Mouse (Mus musculus): ENCODE data around the gene Gm45140. TPM values are rescaled to one million over a fixed set of nuclear protein-coding genes. Genes with fewer than 3 reads are reported as not detected.

Gene Gm45140
- total RNA-seq (2014; fragmentation: Nextera tagmentation): 2.2 and 5.6 TPM in 2 replicates
- 11.6 and 14.3 TPM in 2 replicates for total RNA-seq (2017)

GRCm38 (mm10) chr6:87835695-87836094 lies at the start of gene Gm45140:
Gene Gm45140, minus strand, starts transcription at chr6:87835795.
- ATAC-seq (replicated peaks; ENCODE audit: poor library complexity, severe bottlenecking): no peak

DNA sequence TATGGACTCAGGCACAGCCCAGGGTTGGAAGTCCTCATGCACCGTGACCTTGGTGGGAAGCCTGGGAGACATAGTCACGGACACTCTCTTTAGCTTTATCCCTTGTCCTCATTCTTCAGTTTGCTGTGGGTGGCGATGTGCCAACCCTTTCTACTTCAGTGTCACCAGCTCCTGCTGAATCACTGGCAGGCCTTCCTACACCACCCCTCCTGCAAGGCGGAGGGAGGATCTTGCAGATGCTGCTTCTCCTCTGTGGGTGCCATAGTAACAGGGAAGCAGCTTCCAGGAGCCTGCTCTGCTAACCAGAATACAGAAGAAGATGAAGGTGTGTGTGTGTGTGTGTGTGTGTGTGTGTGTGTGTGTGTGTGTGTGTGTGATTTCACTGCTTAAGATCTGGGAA lies 47.2 kb upstream of the Gm45140 start:
- peak; percentile 40 for ATAC-seq (replicated peaks; ENCODE audit: poor library complexity, severe bottlenecking)

DNA sequence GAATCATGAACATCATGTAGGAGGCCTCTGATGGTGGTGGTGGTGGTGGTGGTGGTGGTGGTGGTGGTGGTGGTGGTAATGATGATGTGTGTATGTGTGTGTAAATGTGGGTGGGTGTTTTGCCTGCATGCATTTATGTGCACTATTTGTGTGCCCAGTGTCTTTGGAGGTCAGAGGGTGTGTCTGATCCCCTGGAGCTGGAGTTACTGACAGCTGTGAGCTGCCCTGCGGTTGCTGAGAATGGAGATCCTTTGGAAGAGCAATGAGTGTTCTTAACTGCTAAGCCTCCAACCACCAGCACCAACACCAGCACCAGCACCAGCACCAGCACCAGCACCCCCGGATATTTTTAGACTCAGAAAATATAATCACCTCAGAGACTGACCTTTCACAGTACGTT lies 46.6 kb upstream of the Gm45140 start:
- no peak for ATAC-seq (replicated peaks; ENCODE audit: poor library complexity, severe bottlenecking)

DNA sequence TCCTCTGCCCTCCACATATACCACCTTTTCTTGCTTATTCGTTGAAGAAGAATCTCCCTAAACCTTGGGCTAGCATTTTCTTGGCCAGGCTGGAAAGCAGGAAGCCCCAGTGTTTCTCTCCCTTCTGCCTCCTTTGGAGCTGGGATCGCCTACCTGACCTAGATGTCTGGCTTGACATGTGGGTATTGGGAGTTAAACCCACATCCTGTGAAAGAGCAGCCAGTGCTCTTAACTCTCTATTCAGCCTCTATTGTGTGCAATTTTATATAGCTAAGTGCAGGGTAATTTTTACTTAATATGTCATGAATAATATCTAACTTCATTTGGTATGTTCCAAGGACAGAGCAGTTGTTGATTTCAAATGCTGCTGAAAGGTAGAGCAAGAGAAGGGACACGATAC lies 44.0 kb upstream of the Gm45140 start:
- no peak for ATAC-seq (replicated peaks; ENCODE audit: poor library complexity, severe bottlenecking)

- no peak for ATAC-seq (replicated peaks; ENCODE audit: poor library complexity, severe bottlenecking)
Observed at GRCm38 (mm10) chr6:87879010-87879409, 43.4 kb upstream of the Gm45140 start.

DNA sequence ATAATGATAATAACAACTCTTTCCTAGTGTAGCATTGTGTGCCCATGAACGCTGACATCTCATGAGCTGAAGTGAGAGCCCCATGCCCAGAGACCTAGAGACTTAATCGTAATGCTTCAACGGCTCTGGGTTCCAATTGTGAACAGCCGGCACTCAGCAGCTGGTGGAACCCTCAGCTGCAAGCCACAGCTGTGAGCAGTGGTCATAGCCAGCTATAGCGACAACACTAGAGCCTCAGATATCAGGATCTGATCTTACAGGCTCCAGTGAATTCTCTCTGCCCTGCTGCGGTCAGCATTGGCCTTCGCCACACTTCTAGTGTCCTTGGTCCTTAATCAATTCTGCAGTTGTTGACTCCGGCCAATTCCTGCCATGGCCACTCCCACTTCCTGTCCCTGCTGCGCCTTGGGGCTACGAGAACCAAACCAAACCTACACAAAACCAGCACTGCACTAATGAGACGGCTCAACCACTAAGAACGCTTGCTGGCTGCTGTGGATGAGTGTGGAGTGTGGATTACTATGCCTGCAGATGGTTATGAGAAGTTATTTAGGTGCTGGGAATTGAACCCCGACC lies 40.6 kb upstream of the Gm45140 start:
- peak; percentile 50 for ATAC-seq (replicated peaks; ENCODE audit: poor library complexity, severe bottlenecking)

- ATAC-seq (replicated peaks; ENCODE audit: poor library complexity, severe bottlenecking): no peak
Observed at GRCm38 (mm10) chr6:87875562-87875961, 40.0 kb upstream of the Gm45140 start.

DNA sequence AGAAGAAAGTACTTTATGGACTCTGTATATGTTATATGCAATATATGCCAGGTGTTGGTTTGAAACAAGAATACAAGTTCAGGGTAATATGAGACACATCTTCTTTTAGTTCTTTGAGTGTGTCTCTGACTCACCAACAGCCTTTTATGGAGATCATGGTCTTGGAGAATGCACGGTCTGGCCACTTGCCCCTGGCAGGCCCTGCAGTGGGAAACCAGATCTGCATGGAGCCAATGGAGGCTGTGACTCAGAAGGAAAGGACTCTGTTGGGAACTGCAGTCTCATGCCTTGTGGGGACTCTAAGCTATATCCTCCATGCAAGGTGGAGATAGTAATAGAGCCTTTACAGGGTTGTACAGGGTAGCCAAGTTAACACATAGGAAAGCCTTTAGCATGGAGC lies 39.5 kb upstream of the Gm45140 start:
- ATAC-seq (replicated peaks; ENCODE audit: poor library complexity, severe bottlenecking): no peak

DNA sequence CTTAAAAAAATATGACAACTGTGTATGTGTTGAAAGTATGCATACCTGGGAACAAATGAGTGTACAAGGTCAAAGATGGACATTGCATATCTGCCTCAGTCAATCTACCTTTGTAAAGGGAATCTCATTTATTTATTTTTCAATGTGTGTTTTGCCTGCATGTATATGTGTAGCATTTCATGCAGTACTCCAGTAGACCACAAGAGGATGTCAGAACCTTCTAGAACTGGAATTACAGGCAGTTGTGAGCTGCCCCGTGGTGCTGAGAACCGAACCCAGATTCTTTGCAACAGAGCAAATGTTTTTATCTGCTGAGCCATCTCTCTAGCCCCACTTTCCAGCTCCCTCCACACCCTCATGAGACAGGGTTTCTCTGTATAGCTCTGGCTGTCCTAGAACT lies 38.4 kb upstream of the Gm45140 start:
- no peak for ATAC-seq (replicated peaks; ENCODE audit: poor library complexity, severe bottlenecking)

DNA sequence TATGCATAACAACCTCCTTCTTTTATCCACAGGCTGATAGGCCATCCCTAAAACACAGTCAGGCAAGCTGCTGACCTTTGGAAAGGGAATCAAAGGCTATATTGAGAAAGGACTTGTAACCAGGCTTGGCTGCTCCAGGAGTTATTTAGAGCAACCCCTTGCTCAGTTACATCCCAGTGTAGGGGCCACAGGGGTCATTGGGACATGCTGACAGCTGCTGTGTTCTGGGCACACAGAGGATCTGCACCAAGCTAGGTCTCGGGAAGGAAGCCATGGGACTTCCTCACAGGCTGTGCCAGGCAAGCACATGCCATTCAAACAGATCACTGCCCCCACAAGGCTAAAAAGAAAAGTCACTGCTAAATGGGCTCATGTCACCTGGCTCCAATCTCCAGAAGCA lies 37.5 kb upstream of the Gm45140 start:
- ATAC-seq (replicated peaks; ENCODE audit: poor library complexity, severe bottlenecking): no peak; the same call in 1 of the 2 replicates

GRCm38 (mm10) chr6:87871240-87871639 lies 35.6 kb upstream of the Gm45140 start:
- no peak for ATAC-seq (replicated peaks; ENCODE audit: poor library complexity, severe bottlenecking)

- ATAC-seq (replicated peaks; ENCODE audit: poor library complexity, severe bottlenecking): no peak
Observed at GRCm38 (mm10) chr6:87870440-87870839, 34.8 kb upstream of the Gm45140 start.

DNA sequence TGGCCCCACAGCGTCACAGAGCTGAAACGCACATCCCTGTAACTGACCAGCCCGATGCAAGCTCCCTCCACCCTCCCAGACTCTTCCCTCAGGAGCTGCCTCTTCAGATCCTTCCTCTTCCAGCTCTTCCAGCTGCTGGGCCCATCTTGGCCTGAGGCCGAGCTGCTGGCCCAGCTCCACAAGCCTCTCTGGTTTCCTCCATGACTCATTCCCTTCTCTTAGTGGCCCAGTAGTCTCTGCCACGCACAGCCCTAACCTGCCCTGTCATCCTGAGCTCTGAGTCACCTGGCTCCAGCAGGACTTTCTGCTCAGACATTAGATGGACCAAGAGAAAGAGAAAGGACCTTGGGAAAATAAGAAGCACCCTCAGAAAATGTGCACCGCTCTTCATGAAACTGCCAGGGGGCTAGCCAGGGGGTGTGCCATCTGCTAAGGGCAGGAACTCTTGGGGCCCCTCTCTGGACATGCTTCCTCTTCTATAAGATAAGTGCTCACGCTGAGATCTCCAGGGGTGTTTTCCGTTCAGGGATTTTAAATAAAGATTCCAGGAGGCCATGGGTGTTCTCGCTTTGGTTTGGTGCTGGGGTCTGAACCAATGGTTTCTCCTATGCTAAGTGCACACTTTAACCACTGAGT lies 33.4 kb upstream of the Gm45140 start:
- peak; percentile 77 for ATAC-seq (replicated peaks; ENCODE audit: poor library complexity, severe bottlenecking)

DNA sequence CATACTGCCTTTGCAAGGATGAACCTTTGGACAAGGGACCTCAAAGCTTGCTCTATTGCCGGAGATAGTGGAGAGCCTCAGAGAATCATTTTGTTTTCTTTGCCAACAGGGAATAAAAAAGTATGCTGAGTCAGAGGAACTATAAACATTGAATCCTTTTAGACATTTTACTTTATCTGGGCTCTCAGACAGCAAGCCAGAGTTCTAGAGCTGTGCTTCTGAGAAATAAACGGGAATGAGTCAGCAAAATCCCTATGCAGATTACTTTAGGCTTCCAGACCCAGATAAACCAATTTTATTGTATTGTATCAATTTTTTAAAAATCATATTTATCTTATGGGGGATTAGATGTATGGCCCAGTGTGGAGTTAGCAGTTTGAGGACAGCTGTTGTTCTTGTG lies 31.7 kb upstream of the Gm45140 start:
- no peak for ATAC-seq (replicated peaks; ENCODE audit: poor library complexity, severe bottlenecking)

- peak; percentile 59; the same call in 1 of the 2 replicates for ATAC-seq (replicated peaks; ENCODE audit: poor library complexity, severe bottlenecking)
Observed at GRCm38 (mm10) chr6:87866211-87866610, 30.6 kb upstream of the Gm45140 start.

DNA sequence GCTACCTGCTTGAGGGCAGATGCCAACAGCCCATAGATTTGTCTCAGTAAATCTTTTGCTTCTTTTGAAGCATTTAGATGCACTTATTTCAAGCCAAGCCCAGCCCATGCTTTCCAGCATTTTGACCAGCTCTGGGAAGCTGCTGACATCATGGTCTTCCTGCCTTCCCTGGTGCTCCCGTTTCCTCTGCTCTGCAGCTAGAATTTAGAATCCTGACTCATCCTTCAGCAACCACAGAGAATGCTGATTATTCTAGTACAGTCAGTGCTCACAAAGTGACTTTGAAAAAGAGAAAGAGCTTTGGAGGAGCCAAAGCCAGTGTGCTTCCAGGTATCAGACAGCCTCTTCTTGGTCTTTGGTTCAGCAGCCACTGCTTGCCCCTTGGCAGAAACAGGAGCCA lies 21.5 kb upstream of the Gm45140 start:
- ATAC-seq (replicated peaks; ENCODE audit: poor library complexity, severe bottlenecking): no peak

GRCm38 (mm10) chr6:87853446-87853845 lies 17.9 kb upstream of the Gm45140 start:
- ATAC-seq (replicated peaks; ENCODE audit: poor library complexity, severe bottlenecking): no peak

- ATAC-seq (replicated peaks; ENCODE audit: poor library complexity, severe bottlenecking): no peak
Observed at GRCm38 (mm10) chr6:87851871-87852270, 16.3 kb upstream of the Gm45140 start.

GRCm38 (mm10) chr6:87850900-87851614 lies 15.5 kb upstream of the Gm45140 start, which contains the start of gene Cnbp:
Gene Cnbp, minus strand, starts transcription at chr6:87851106.
- ATAC-seq (replicated peaks; ENCODE audit: poor library complexity, severe bottlenecking): peak; percentile 95

DNA sequence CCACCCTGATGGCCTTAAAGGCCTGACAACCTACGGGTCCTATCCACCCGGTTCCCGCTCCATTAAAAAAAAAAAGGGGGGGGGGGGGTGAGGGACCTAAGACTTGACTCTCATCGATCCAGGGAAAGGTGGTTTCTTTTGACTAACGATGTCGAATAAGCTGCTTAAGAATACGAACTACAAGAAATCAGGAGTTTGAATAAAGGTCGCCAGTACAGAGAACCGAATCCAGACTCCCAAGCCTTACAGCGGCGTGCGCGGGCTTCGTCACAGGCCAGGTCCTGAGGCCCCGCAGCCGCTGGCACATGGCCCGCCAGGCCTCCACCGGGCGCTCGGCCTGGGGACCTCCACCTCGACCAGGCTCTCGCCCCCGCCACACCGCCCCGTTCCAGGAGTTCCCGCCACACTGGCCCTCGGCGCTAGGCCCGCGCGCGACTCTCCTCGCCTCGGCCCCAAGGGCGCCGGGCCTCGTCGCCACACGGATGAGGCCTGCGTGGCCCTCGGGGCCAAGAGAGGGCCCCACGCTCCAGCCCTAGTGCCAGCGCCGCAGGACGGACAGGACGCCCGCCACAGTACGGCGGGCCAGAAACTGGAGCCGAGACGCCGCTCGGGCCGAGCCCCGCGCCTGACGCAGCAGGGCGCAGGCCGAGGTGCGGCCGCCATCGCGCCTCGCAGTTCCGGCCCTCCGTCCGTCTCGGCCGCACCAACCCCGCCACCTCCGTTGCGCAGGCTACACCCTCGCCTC lies 14.7 kb upstream of the Gm45140 start:
- peak; percentile 13 for ATAC-seq (replicated peaks; ENCODE audit: poor library complexity, severe bottlenecking)

GRCm38 (mm10) chr6:87849780-87850154 lies 14.2 kb upstream of the Gm45140 start:
- peak; percentile 60 for ATAC-seq (replicated peaks; ENCODE audit: poor library complexity, severe bottlenecking)
